Mouse (Mus musculus) B cell, adult 2 months (primary cell): Measurements from ENCODE around the gene Ndrg3.
A peak's percentile ranks its signal among the peaks of the same experiment; 100 is the strongest.
"Not testable (repeated sequence)": the region's sequence is repeated elsewhere in the genome, so short reads cannot be mapped to it uniquely, and the experiment has no call there.

Experiments used
- DNase-seq, 2 experiments: peaks; one replicate each; pipeline ENCODE4 v3.0.0; 2022

Ndrg3 gene

GRCm38 (mm10) chr2:156933426-156933825 lies 58.4 kb downstream of the Ndrg3 start:
- DNase-seq = no peak

DNA sequence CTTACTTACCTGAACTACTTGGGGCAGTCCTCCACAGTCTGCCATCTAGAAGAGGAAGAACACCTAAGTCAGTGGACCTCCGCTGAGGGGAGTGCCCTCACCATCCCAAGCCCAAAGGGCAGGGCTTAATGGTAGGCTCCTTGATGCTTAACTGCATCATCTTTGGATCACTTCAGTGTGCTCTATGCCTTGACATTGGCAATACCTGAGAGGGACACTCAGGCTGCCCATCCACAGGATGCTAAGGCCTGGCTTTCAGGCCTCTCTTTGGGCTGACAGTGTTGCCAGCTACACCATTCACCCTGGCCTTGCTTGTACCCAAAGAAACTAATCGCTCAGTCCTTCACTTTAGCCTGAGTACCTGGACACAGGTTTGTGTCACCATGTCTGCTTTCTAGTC lies 60.4 kb downstream of the Ndrg3 start:
- no peak for DNase-seq

DNA sequence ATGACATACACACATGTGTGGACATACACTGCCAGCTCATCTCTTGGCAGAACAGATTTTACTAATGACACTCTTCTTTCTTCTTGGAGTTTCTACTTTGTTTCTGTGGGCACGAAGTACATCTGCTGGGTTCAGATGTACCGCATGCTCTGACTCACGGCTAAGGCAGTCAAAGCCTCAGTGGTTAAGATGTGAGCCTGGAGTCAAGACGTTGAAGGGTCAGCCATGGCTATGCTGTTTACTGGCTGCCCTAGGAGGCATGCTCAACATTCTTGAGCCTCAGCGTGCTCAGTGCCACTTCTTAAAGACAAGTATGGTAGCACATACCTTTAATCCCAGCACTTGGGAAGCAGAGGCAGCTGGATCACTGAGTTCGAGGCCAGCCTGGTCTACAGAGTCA lies 61.3 kb downstream of the Ndrg3 start:
- DNase-seq = no peak

DNA sequence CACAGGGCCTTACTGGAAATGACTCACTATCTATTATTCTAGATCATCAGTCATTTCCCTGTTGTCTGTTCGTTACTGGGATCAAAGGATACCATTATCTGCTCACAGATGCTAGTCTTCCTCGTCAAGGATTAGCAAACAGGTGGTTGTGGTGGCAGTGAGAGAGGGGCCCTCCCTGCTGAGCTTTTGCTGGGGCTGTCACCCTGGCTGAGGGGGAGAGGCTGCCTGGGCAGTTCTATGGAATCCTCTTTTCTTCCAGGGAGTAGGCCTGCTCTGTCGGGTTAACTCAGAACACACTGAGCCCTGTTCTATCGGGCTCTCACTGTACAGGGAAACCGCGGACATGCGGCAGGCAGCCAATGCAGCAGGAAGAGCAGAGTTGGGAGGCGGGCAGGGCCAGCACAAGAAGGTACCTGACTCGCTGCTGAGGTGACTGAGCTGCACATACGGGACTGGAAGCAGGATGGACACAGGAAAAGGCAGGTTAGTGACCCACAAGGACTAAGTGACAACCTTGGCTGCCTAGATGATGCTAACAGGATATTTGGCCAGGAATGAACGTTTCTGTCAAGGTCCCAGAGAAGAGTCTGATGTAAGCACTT lies 62.2 kb downstream of the Ndrg3 start:
- no peak for DNase-seq

DNA sequence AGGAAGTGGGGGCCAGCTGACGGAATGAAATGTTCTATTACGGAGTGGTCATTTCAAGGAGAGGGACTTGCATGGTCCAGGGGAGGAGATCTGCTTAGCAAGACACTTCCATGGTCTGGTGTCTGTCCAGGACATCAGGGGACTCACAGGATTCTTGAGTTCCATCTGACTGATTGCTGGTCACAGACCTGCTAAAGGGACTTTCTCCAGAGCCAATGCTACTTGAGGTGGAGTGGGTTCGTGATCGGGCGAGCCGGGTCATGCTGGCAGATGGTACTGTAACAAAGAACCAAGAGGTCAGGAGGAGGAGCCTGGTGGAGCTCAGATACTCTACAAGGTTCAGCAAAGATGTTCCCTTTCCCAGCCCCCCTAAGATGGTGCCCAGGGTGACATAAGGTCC lies 63.2 kb downstream of the Ndrg3 start:
- no peak for DNase-seq

- DNase-seq = no peak
These were observed 64.2 kb downstream of the Ndrg3 start for GRCm38 (mm10) chr2:156927663-156928062.

- not testable (repeated sequence) for DNase-seq
These were observed 66.2 kb downstream of the Ndrg3 start for GRCm38 (mm10) chr2:156925611-156926010.

GRCm38 (mm10) chr2:156925075-156925474 lies 66.8 kb downstream of the Ndrg3 start:
- not testable (repeated sequence) for DNase-seq

GRCm38 (mm10) chr2:156924210-156924898 lies 67.5 kb downstream of the Ndrg3 start:
- DNase-seq = no peak

DNA sequence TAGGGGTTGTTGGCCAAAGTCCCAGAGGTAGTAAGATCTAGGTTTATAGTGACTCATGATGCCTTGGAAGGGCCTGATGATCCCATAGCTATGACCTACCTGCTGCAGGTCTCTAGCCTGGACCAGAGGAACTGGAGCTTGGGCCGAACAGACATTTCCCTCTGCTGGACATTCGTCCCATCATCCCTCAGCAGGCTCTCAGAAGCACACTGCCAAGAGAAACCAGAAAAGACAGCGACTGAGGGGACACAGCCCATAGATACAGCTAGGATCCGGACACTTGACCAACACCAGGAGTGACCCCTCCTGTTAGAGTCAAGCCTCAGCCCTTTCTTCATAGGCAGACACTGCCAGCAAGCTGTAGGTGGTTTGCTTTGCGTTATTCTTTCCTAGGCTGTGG lies 68.8 kb downstream of the Ndrg3 start:
- no peak for DNase-seq

- DNase-seq = no peak
These were observed 72.1 kb downstream of the Ndrg3 start for GRCm38 (mm10) chr2:156919796-156920195.

GRCm38 (mm10) chr2:156919191-156919590 lies 72.7 kb downstream of the Ndrg3 start:
- DNase-seq = not testable (repeated sequence)

- peak; percentile 19 to 26 for DNase-seq
These were observed 73.3 kb downstream of the Ndrg3 start for GRCm38 (mm10) chr2:156918562-156918961.

GRCm38 (mm10) chr2:156916419-156917125 lies 75.3 kb downstream of the Ndrg3 start:
- DNase-seq = no peak

DNA sequence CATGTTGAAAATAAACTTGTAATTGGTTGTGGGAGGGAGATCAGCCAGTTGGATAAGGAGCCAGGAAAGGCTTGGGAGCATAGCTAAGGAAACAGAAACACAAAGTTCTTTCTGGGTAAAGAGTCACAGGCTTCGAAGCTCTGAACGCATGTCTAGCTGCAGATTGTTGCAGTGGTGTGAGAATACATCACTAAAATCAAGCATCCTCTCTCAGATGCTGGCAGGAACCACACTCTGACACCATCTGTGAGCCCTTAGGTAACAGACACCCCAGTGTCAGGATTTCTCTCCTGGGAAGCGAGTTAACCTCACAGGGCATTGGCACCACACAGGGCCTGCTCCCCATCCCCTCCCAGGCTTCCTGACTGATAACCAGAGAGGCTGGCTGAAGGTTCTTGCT lies 76.3 kb downstream of the Ndrg3 start:
- DNase-seq = no peak

DNA sequence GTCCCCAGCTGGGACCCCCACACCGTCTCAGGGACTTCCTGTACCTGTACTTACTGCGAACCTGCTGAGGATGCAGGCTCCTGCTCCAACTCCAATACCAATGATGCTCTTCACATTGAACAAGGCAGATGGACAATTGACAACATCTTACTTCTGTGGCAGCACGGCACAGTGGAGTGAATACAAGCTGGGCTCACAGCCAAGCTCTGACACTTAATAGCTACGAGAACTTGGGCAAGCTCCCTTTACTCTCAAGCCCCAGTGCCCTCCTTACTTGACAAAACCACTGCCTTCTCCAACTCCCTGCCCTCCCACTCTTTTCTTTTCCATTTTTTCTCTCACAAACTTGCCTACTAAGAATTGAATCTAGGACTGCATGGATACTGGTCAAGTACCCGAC lies 78.7 kb downstream of the Ndrg3 start:
- DNase-seq = no peak

GRCm38 (mm10) chr2:156905931-156906330 lies 85.9 kb downstream of the Ndrg3 start:
- not testable (repeated sequence) for DNase-seq

GRCm38 (mm10) chr2:156904976-156905717 lies 86.7 kb downstream of the Ndrg3 start:
- no peak for DNase-seq

- DNase-seq = no peak
These were observed 88.5 kb downstream of the Ndrg3 start for GRCm38 (mm10) chr2:156903367-156903766.

- not testable (repeated sequence) for DNase-seq
These were observed 89.4 kb downstream of the Ndrg3 start for GRCm38 (mm10) chr2:156902411-156902810.

DNA sequence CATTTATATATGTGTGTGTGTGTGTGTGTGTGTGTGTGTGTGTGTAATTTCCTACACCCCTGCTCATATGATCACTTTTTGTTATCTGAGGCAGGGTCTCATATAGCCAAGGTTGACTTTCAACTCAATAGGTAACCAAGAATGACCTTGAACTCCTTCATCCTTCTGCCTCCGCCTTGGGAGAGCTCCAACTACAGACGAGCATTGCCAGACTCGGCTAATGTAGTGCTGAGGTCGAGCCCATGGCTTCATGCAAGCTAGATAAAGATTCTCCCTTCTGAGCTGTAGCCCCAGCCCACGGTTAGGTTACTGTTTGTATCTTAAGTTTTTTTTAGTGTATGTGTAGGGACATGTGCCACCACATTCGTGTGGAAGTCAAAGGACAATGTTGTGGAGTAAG lies 90.0 kb downstream of the Ndrg3 start:
- DNase-seq = no peak

DNA sequence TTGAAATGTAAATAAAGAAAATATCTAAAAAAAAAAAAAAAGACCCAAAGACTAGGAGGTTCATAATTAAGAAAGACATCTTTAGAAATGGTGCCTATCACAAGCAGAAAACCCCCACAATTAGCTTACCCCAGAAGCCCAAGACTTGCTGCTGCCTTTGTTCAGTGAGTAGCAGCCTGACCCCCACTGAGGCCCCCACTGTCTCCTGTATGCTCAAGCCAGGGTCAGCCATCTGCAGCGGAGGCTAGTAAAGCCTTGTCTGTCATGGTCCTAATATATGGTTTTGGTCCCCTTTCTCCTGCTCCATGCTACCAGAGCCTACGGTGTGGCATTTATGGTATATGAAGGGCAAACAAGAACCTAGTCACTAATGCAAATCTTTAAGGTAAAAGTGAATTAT lies 90.5 kb downstream of the Ndrg3 start:
- no peak for DNase-seq

- DNase-seq = no peak
These were observed 92.7 kb downstream of the Ndrg3 start for GRCm38 (mm10) chr2:156899184-156899583.
